Mouse (Mus musculus) midbrain, embryonic 16.5 days (tissue): ENCODE data around the gene Nat9. TPM values are rescaled to one million over a fixed set of nuclear protein-coding genes. Genes with fewer than 3 reads are reported as not detected.

Experiments used
- ATAC-seq: fragments of 200-750 bp; cut with Nextera tagmentation; 2 replicates; pipeline ENCODE4 v1.8.0; 2017; ENCODE audit warnings: moderate TSS enrichment
- H3K27ac ChIP-seq: fragments of 300-500 bp; sonication (generic); 2 replicates; pipeline ENCODE4 v1.5.1; 2014; ENCODE audit warnings: mild to moderate bottlenecking, low read length, mixed read lengths
- H3K27me3 ChIP-seq: fragments of 300-500 bp; sonication (generic); 2 replicates; pipeline ENCODE4 v1.6.1; 2014; ENCODE audit warnings: low read depth, low read length, mixed read lengths; ENCODE audit not compliant: control insufficient read depth, insufficient read depth
- H3K36me3 ChIP-seq: fragments of 300-500 bp; sonication (generic); 2 replicates; pipeline ENCODE4 v1.6.1; 2014; ENCODE audit warnings: mild to moderate bottlenecking, low read length, moderate library complexity, mixed read lengths; ENCODE audit not compliant: control insufficient read depth, insufficient read depth
- H3K4me1 ChIP-seq: fragments of 300-500 bp; sonication (generic); 2 replicates; pipeline ENCODE4 v1.6.1; 2014; ENCODE audit warnings: mild to moderate bottlenecking, low read length, mixed read lengths; ENCODE audit not compliant: control insufficient read depth, insufficient read depth
- H3K4me2 ChIP-seq: fragments of 300-500 bp; sonication (generic); 2 replicates; pipeline ENCODE4 v1.6.1; 2014; ENCODE audit warnings: mild to moderate bottlenecking, low read length, mixed read lengths
- H3K4me3 ChIP-seq: fragments of 300-500 bp; sonication (generic); 2 replicates; pipeline ENCODE4 v1.5.1; 2014; ENCODE audit warnings: low read depth, mild to moderate bottlenecking, low read length, moderate library complexity, mixed read lengths
- H3K9ac ChIP-seq: fragments of 300-500 bp; sonication (generic); 2 replicates; pipeline ENCODE4 v1.6.1; 2014; ENCODE audit warnings: low read depth, low read length, mixed read lengths
- H3K9me3 ChIP-seq: fragments of 300-500 bp; sonication (generic); replicated peaks from 2 replicates; pipeline ENCODE4 v1.6.1; 2014; ENCODE audit warnings: mild to moderate bottlenecking, low read length, mixed read lengths; ENCODE audit not compliant: control insufficient read depth, poor library complexity, severe bottlenecking
- WGBS: fragments of 180-500 bp; shearing (Covaris S2); extraction: QIAGEN DNeasy Blood & Tissue Kit; methylation state at CpG from one replicate; pipeline ENCODE4 v1.1.7; 2014; 5-methylcytosine and 5-hydroxymethylcytosine counted together
- polyA plus RNA-seq: library from polyadenylated mRNA; unstranded; fragments of >200 nt; fragmentation: Nextera tagmentation; extraction: Ambion mirVana; gene quantifications from 2 replicates; pipeline ENCODE4 v1.2.1, GENCODE M21; 2015

The Nat9 gene
- polyA plus RNA-seq, 1 experiment from 2014 or later: 23.9 TPM

- no peak for ATAC-seq
- peaks cover 53% of the 10 kb centered on the region for H3K4me1 ChIP-seq
- no peaks in the 10 kb centered on the region for H3K9me3 ChIP-seq
- no peaks in the 10 kb centered on the region for H3K36me3 ChIP-seq
- no peaks in the 10 kb centered on the region for H3K27me3 ChIP-seq
- H3K9ac ChIP-seq: no peak overlapping the region
- no peak overlapping the region for H3K4me3 ChIP-seq
- WGBS: 67% methylated on average over 7 of the region's 7 CpGs
- H3K27ac ChIP-seq: no peak overlapping the region
- H3K4me2 ChIP-seq: no peak overlapping the region
Measured at GRCm38 (mm10) chr11:115228430-115228829, 40.8 kb upstream of the Nat9 start.

GRCm38 (mm10) chr11:115227640-115228039, 40.0 kb upstream of the Nat9 start:
- 20% methylated on average over 12 of the region's 12 CpGs for WGBS
- no peak overlapping the region for H3K9ac ChIP-seq

GRCm38 (mm10) chr11:115226811-115227491, 39.3 kb upstream of the Nat9 start:
- Histone ChIP-seq H3K9ac (0 out of 2 replicates have a peak overlapping the region, but pooled peaks have one; percentile 35), H3K4me3 (no peak overlapping the region), H3K4me2 (no peak overlapping the region), H3K36me3 (no peaks in the 10 kb centered on the region), H3K27me3 (no peaks in the 10 kb centered on the region), H3K27ac (peak overlapping the region; percentile 58; the same call in 1 of the 2 replicates), H3K9me3 (no peaks in the 10 kb centered on the region), H3K4me1 (peaks cover 52% of the 10 kb centered on the region)
- 21% methylated on average over 14 of the region's 14 CpGs for WGBS
- peak; percentile 61 for ATAC-seq

More at GRCm38 (mm10) chr11:115227640-115228039, 40.0 kb upstream of the Nat9 start:
- H3K4me1 ChIP-seq: peaks cover 53% of the 10 kb centered on the region
- H3K36me3 ChIP-seq: no peaks in the 10 kb centered on the region
- H3K27ac ChIP-seq: no peak overlapping the region
- H3K9me3 ChIP-seq: no peaks in the 10 kb centered on the region
- no peaks in the 10 kb centered on the region for H3K27me3 ChIP-seq
- H3K4me2 ChIP-seq: no peak overlapping the region
- H3K4me3 ChIP-seq: no peak overlapping the region
- ATAC-seq: no peak

- Histone ChIP-seq H3K4me1 (peaks cover 44% of the 10 kb centered on the region), H3K9me3 (no peaks in the 10 kb centered on the region), H3K27me3 (no peaks in the 10 kb centered on the region), H3K36me3 (no peaks in the 10 kb centered on the region), H3K4me3 (no peak overlapping the region), H3K27ac (no peak overlapping the region), H3K9ac (no peak overlapping the region), H3K4me2 (no peak overlapping the region)
- 39% methylated on average over 6 of the region's 6 CpGs for WGBS
- no peak for ATAC-seq
Measured at GRCm38 (mm10) chr11:115225301-115225700, 37.6 kb upstream of the Nat9 start.

- H3K27ac ChIP-seq: no peak overlapping the region
- WGBS: 51% methylated on average over 8 of the region's 8 CpGs
- no peaks in the 10 kb centered on the region for H3K36me3 ChIP-seq
- ATAC-seq: no peak
- no peaks in the 10 kb centered on the region for H3K9me3 ChIP-seq
- H3K9ac ChIP-seq: no peak overlapping the region
- H3K4me2 ChIP-seq: no peak overlapping the region
- H3K4me3 ChIP-seq: no peak overlapping the region
- no peaks in the 10 kb centered on the region for H3K27me3 ChIP-seq
- H3K4me1 ChIP-seq: peaks cover 44% of the 10 kb centered on the region
Measured at GRCm38 (mm10) chr11:115224889-115225288, 37.2 kb upstream of the Nat9 start.

- Histone ChIP-seq H3K4me2 (no peak overlapping the region), H3K27ac (no peak overlapping the region), H3K27me3 (no peaks in the 10 kb centered on the region), H3K4me3 (no peak overlapping the region), H3K4me1 (peaks cover 44% of the 10 kb centered on the region), H3K9ac (no peak overlapping the region), H3K36me3 (no peaks in the 10 kb centered on the region), H3K9me3 (no peaks in the 10 kb centered on the region)
- WGBS: 79% methylated on average over 6 of the region's 6 CpGs
- no peak for ATAC-seq
Measured at GRCm38 (mm10) chr11:115223877-115224276, 36.2 kb upstream of the Nat9 start.

- Histone ChIP-seq H3K36me3 (no peaks in the 10 kb centered on the region), H3K27me3 (no peaks in the 10 kb centered on the region), H3K9me3 (no peaks in the 10 kb centered on the region), H3K27ac (no peak overlapping the region), H3K9ac (no peak overlapping the region), H3K4me1 (peaks cover 44% of the 10 kb centered on the region), H3K4me3 (no peak overlapping the region), H3K4me2 (no peak overlapping the region)
- ATAC-seq: no peak
- 70% methylated on average over 11 of the region's 11 CpGs for WGBS
Measured at GRCm38 (mm10) chr11:115223451-115223850, 35.8 kb upstream of the Nat9 start.

GRCm38 (mm10) chr11:115222570-115222969, 34.9 kb upstream of the Nat9 start:
- Histone ChIP-seq H3K27me3 (no peaks in the 10 kb centered on the region), H3K9me3 (no peaks in the 10 kb centered on the region), H3K4me2 (no peak overlapping the region), H3K9ac (no peak overlapping the region), H3K4me1 (peaks cover 41% of the 10 kb centered on the region), H3K27ac (no peak overlapping the region), H3K4me3 (no peak overlapping the region), H3K36me3 (no peaks in the 10 kb centered on the region)
- WGBS: 43% methylated on average over 4 of the region's 5 CpGs
- no peak for ATAC-seq

- H3K9ac ChIP-seq: no peak overlapping the region
- H3K4me1 ChIP-seq: peaks cover 37% of the 10 kb centered on the region
- H3K4me3 ChIP-seq: no peak overlapping the region
- H3K36me3 ChIP-seq: no peaks in the 10 kb centered on the region
- 52% methylated on average over 12 of the region's 12 CpGs for WGBS
- H3K4me2 ChIP-seq: no peak overlapping the region
- no peaks in the 10 kb centered on the region for H3K27me3 ChIP-seq
- H3K27ac ChIP-seq: no peak overlapping the region
- ATAC-seq: no peak
- no peaks in the 10 kb centered on the region for H3K9me3 ChIP-seq
Measured at GRCm38 (mm10) chr11:115222077-115222476, 34.4 kb upstream of the Nat9 start.
